Mouse (Mus musculus): ENCODE results near the gene Ttll9. TPM values are rescaled to one million over a fixed set of nuclear protein-coding genes. Genes with fewer than 3 reads are reported as not detected.

The Ttll9 gene
- polyA plus RNA-seq (2015; fragmentation: Nextera tagmentation; extraction: Ambion mirVana), result not detected in 2 replicates

DNA sequence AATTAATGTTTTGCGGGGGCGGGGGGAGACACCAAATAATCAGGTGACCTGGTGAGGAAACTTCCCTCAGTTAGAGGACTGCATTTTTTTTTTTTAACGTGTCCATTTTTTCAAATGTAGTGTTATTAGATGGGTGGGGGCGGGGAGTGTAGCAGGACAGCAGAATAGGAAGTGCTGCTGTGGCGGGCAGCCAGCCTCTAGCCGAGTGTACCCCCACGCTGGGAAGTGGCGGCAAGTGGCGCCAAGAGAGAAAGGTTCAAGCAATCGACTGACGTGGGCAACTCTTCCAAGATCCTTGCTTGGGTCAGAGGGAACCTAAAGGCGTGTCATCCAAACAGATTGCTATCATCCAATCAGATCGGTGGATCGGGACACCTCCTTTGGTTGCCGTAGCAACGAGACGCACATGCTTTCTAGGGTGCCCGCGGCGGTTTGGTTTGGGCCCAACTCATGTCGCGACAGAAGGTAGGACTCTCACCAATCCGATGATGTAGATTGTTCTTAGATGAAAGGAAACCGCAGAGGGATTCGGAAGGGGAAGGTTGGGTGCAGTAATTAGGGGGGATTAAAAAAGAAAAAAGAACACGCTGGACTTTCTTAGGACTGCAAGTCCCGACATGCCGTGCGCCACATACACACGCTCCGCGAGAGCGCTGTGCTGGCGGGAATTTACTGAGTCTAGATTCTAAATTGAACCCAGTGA lies at the start of gene Ttll9:
Ttll9 (plus strand) TSS at position 395 of the 703 bp plus-strand sequence.

DNA sequence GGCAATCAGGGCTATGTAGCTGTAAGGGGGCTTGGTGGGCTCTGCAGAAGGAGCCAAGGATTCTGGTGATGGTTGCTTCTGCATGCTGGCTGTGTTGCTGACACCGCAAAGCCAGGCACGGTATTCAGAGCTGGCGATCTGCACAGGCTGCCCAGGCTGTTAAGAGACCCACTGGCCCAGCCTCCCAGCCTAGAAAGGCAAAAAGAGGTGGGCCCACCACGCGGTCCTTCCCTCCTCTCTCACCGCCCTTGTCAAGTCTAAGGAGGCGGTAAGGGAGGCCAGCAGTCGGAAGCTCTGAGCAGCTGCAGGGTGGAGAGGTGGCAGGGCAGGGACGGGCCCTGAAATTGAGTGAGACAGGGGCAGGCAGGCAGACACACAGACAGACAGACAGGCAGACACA lies 29.2 kb upstream of the Ttll9 start, which contains the start of gene Foxs1:
Foxs1 (minus strand) TSS at position 161 of the 400 bp plus-strand sequence.

DNA sequence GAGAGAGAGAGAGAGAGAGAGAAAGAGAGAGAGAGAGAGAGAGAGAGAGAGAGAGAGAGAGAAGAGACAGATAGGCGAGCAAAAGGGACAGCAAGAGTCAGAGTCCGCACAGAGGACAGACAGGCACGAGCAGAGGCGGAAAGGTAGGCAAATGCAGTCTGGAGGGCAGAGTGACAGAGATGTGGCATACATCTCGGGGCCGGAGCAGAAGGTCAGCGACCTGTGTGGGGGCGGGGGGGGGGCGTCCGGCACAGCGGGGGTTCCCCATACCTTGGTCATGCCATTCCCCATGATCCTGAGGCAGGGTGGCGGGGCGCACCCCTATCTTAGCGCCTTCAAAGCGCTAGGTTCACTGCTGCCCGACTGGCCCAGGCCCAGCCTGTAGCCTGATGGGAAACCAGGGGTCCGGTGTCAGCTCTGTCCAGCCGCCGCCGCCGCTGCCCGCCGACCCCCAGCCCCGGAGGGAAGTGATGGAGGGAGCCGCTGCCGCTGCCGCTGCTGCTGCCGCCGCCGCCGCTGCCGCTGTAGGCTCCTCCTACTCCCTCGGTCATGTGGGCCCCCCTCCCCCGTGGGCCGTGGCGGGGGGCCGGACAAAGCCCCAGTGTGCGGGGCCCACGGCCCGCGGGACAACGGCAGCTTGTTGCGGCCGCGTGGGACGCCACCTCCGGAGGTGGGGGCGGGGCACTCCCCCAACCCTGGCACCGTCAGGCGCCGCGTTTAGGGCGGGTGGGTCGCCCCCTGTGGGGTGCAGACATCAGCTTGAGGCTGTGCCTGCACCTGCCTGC lies 11.0 kb upstream of the Ttll9 start, which contains the start of gene Dusp15:
Dusp15 (minus strand) TSS at position 634 of the 785 bp plus-strand sequence.

DNA sequence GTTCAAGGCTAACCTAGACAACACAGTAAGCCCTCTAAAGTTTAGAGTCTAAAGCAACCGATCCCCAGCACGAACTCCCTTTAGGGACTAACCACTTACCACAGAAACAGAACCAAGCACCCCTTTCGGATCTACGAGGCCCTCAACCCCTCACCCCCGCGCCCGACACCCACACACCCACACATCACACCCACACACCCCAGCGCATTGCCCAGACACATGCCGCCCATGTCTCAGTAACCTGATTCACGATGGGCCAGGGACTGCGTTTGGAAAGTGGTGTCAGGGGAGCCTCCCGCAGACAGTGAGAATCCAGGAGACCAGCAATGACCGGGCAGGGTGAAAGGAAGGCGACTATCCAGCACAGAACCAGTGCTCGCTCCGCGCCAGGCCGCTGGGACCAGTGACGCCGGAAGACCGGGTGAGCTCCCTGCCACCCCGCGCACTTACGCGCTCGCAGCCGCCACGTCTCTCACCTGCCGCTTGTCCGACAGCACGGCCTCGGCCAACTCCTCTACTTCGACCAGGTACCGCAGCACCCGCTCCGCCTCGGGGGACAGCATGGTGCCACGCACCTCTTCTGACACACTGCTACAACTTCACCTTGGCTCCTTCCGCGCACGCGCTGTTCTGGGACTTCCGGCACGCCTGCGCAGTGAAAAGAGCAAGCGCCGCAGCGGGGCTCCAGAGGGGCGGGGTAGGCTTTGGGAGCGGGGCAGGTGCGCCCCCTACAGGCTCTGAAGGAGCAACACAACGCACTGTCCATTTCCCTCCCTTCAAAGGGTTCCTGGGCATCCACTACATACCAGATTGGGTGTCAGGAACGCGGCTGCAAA lies 52.7 kb downstream of the Ttll9 start, which contains the start of gene Pdrg1:
Pdrg1 (minus strand) TSS at position 670 of the 836 bp plus-strand sequence.

DNA sequence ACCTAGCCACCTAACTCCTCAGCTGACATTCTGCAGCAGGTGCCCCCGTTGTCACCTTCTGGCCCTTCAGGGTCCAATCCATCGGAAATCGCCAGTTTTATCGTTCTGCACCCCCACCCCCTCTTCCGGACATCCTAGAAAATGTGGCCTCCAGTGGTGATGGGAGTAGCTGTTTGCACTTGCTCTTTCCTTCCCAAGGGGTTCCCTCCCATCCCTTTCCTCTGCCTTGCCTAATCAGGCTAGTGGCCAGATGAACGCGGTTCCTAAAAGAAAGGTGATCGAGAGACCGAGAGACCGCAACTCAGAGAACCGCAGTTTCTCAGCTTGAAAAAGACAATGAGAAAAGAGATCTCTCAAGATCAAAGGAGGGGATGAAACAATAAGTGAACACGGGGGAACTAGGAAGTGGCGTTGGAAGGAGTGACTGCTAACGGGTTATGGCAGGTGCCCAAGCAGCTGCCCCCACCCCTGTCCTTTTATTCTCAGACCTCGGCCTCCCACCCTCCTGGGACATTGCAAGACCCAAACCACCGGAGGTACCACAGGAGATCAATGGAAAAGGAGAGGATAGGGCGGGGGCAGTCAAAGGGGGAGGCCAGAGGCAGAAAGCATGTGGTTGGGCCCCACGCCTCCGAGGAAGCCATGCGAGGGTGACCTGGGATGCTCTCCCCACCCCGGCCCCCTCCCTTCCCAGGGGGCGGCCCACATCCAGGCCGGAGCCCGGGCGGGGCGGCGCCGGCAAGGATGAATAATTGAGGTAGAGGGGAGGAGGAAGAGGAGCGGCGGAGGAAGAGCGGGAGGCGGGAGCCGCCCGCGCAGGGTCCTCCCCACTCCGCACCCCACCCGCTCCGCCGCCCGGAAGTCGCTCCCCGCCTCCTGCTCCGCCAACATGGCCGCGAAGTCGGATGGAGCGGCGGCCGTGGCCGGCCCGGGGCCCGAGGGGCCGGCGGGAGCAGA lies 69.1 kb downstream of the Ttll9 start, which contains the start of gene Xkr7:
Xkr7 (plus strand) TSS at position 727 of the 957 bp plus-strand sequence.

Other genes starting within 250 kb of the Ttll9 start
- gene Id1, start 226.2 kb upstream of the Ttll9 start, polyA plus RNA-seq (2015; fragmentation: Nextera tagmentation; extraction: Ambion mirVana), result 186 and 218 TPM in 2 replicates
- gene Cox4i2, start 208.3 kb upstream of the Ttll9 start, polyA plus RNA-seq (2015; fragmentation: Nextera tagmentation; extraction: Ambion mirVana), result 10.9 and 15.6 TPM in 2 replicates
- 87.3 and 90.0 TPM in 2 replicates for gene Bcl2l1, start 130.8 kb upstream of the Ttll9 start, polyA plus RNA-seq (2015; fragmentation: Nextera tagmentation; extraction: Ambion mirVana)
- gene Tpx2, start 114.5 kb upstream of the Ttll9 start, polyA plus RNA-seq (2015; fragmentation: Nextera tagmentation; extraction: Ambion mirVana), result 13.9 and 21.6 TPM in 2 replicates
- 0.08 and 0.16 TPM in 2 replicates for gene Mylk2, start 51.1 kb upstream of the Ttll9 start, polyA plus RNA-seq (2015; fragmentation: Nextera tagmentation; extraction: Ambion mirVana)
- 36.9 and 38.5 TPM in 2 replicates for gene Foxs1, start 29.3 kb upstream of the Ttll9 start, polyA plus RNA-seq (2015; fragmentation: Nextera tagmentation; extraction: Ambion mirVana)
- 0.10 and 0.24 TPM in 2 replicates for gene Dusp15, start 10.8 kb upstream of the Ttll9 start, polyA plus RNA-seq (2015; fragmentation: Nextera tagmentation; extraction: Ambion mirVana)
- 94.7 and 101 TPM in 2 replicates for gene Pdrg1, start 52.9 kb downstream of the Ttll9 start, polyA plus RNA-seq (2015; fragmentation: Nextera tagmentation; extraction: Ambion mirVana)
- gene Xkr7, start 69.4 kb downstream of the Ttll9 start, polyA plus RNA-seq (2015; fragmentation: Nextera tagmentation; extraction: Ambion mirVana), result not detected in 2 replicates
- gene Ccm2l, start 103.5 kb downstream of the Ttll9 start, polyA plus RNA-seq (2015; fragmentation: Nextera tagmentation; extraction: Ambion mirVana), result 0.62 and 0.63 TPM in 2 replicates
- gene Hck, start 146.0 kb downstream of the Ttll9 start, polyA plus RNA-seq (2015; fragmentation: Nextera tagmentation; extraction: Ambion mirVana), result 5.2 and 8.6 TPM in 2 replicates
- 41.6 and 42.8 TPM in 2 replicates for gene Tm9sf4, start 198.8 kb downstream of the Ttll9 start, polyA plus RNA-seq (2015; fragmentation: Nextera tagmentation; extraction: Ambion mirVana)

Data from urinary bladder, postnatal 0 days (tissue).